Mouse (Mus musculus) kidney, adult 8-10 months (tissue): Measurements from ENCODE around the gene Camsap2.

ENCODE experiments used
- DNase-seq, 2 experiments: peaks; one replicate each; pipeline ENCODE4 v3.0.0; 2022

The Camsap2 gene

GRCm38 (mm10) chr1:136343727-136344126, 2.2 kb downstream of the Camsap2 start:
- DNase-seq: no peak

- no peak for DNase-seq
Observed at GRCm38 (mm10) chr1:136340541-136340940, 5.4 kb downstream of the Camsap2 start.

GRCm38 (mm10) chr1:136334743-136335142, 11.2 kb downstream of the Camsap2 start:
- no peak for DNase-seq

DNA sequence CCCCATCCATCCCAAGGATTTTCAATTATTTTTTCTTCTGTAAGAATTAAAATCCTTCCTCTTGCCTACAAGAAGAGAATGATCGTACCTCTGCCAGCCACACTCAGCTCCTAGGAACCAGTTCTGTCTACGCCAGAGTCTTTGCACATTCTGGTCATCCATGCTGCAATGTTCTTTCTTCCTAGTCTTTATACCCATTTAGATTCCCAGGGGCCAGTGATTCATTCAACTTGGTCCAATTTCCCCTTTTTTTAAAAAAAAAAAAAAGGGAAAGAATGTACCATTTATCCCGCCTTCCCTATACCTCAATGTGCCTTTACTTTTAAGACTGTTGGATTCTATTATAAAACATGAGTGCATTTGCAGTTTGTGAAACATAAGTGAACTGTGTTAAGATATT, 12.4 kb downstream of the Camsap2 start:
- no peak for DNase-seq

DNA sequence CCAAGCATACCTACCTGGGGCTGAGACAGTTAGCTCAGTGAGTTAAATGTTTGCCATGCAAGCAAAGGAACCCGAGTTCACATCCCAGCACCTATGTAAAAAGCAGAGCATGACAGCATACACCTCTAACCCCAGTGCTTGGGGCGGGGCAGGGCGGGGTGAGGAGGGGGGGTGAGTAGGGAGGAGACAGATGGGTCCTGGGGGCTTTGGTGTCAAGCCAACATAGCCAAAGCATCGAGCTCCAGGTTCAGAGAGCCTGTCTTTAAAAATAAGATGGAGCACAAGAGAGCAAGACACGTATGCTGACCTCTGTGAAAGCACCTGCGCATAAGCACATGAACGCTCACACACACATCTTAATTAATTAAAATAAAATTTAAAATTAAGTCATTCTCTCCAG, 12.8 kb downstream of the Camsap2 start:
- DNase-seq: no peak

- DNase-seq: no peak
Observed at GRCm38 (mm10) chr1:136331836-136332235, 14.1 kb downstream of the Camsap2 start.

- DNase-seq: no peak
Observed at GRCm38 (mm10) chr1:136329426-136329825, 16.5 kb downstream of the Camsap2 start.

GRCm38 (mm10) chr1:136328640-136329039, 17.3 kb downstream of the Camsap2 start:
- DNase-seq: no peak

GRCm38 (mm10) chr1:136327638-136328037, 18.3 kb downstream of the Camsap2 start:
- no peak for DNase-seq

- peak in 1 of 2 experiments; percentile 13 for DNase-seq
Observed at GRCm38 (mm10) chr1:136325933-136326332, 20.0 kb downstream of the Camsap2 start.

GRCm38 (mm10) chr1:136322331-136322730, 23.6 kb downstream of the Camsap2 start:
- DNase-seq: no peak

- DNase-seq: no peak
Observed at GRCm38 (mm10) chr1:136316317-136316716, 29.6 kb downstream of the Camsap2 start.

DNA sequence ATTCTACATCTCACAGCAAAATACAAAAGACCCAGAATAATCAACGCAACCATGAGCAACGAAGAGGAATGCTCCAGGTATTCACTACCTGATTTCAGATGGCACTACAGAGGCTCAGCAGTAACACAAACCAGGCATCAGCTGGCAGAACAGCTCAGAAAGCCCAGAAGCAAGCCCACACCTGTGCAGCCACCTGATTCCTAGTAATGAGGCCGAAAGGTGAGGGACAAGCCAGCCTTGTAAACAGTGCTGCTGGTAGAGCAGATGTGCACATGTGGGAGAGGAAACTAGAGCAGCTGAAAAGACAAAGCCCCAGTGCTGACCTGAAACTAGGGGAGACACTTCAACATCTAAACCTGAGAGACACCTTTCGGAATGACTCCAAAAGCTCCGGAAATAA, 36.7 kb downstream of the Camsap2 start:
- DNase-seq: no peak

DNA sequence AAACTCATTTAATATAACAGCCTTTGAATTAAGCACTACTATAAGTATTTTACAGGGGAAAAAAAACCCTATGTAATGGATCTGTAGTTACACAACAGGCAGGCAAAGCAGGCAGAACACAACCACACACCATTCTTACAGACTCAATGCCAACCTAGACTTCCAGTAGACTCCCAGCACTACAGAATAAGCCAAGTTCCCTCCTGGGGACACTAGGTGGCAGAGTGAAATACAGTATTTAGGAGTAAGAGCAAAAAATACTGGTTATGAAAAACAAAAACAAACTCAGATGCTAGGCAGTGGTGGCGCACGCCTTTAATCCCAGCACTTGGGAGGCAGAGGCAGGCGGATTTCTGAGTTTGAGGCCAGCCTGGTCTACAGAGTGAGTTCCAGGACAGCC, 39.5 kb downstream of the Camsap2 start:
- DNase-seq: peak; percentile 24 to 53

- no peak for DNase-seq
Observed at GRCm38 (mm10) chr1:136293961-136294360, 51.9 kb downstream of the Camsap2 start.

DNA sequence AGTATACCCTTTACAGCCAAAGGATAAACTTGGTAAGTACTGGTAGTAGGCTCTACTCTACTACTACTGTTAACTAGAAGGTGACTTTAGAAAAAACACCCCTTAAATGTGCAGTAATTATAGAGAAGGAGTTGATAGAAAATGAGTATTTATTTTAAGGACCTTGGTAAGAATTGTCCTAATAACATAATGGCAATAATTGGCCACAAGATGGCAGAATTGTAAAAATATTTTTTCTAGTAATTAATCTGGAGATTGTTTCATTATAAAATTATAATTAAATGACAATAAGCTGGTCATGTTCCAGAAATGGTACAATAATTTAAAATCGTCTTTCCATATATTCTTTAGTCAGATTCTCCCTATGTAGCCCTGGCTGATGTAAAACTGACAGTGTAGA, 56.1 kb downstream of the Camsap2 start:
- no peak for DNase-seq

DNA sequence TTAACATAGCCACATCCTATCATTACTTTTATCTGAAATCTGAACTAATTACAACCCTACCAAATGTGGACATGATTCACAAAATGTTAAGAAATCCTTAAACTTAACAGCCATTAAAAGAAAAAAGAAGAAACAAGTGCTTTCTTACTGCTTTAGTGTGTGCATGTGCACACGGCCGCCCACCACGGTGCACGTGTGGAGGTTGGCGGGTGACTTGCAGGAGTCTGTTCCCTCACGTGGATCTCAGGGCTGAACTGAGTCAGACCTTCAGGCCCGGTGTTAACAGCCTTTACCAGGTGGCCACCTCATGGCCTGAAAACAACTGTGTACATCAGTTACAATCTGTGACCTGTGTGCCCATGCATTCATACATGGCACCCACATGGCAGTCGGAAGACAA, 68.5 kb downstream of the Camsap2 start:
- no peak for DNase-seq

- no peak for DNase-seq
Observed at GRCm38 (mm10) chr1:136268224-136268623, 77.7 kb downstream of the Camsap2 start.

GRCm38 (mm10) chr1:136266127-136266526, 79.8 kb downstream of the Camsap2 start:
- no peak for DNase-seq

DNA sequence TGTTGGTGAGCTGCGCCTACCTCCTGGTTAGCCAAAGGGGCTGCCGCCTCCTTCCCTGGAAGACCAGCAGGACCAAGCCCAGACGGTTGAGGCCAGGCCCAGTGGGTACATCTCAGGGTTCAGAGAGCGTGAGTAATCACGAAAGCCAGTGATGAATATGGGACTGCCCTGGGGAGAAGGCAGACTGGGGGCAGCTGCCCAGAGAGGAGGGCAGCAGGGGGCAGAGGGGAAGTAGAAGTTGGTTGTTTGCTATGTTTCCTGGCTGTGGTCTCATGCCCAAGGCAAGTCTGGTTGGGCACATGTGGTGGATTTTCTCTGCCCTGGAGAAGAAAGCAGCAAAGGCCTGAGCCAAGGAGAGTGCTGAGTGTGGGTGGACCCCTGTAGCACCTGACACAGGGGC, 82.5 kb downstream of the Camsap2 start:
- no peak for DNase-seq

DNA sequence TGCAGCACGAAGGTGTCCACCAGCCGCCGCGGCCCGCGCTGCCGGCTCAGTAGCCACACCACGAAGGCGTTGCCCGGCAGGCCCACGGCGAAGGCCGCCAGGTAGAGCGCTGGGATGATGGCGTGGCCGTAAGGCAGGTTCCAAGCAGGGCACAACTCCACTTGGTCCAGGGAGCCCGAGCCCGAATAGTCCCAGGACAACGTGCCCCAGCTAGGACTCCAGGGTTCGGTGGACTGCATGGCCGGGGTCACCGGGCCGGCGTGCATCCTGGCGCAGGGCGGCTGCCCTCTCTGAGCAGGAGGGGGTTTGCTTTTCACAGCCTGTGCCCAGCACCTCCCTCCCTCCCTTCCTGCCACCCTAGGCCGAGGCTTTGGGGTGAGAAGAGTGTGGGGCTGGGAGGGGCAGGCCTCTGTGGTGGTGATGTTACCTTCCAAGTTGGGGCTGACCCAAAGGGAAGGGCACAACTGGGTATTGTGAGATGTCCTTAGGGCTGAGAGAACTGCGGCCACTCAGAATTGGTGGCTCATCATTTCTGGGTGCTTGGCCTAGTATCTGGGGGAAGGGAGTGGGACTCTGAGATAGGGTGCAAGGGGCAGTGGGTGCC, 85.2 kb downstream of the Camsap2 start, which contains the start of gene Gpr25:
TSS of gene Gpr25 (minus strand) at position 239 of the 604 bp plus-strand sequence.
- no peak for DNase-seq

- peak; percentile 53 to 56 for DNase-seq
Observed at GRCm38 (mm10) chr1:136259893-136260634, 85.8 kb downstream of the Camsap2 start.

DNA sequence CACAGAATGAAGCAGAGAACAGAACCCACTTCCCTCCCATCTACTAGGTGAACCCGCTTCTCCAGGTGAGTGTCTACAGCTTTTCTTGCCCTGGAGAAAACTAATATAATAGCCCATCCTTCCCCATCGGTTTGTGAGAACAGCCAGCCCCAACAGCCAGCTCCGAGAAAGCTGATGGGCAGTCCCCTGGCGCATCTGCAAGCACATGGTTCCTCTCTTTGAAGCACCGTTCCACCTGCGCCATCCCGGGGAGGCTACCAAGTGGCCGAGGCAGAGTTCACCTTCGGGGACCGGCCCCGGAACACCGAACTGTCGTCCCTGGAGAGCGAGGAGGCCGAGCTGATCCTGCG, 86.4 kb downstream of the Camsap2 start:
- no peak for DNase-seq

DNA sequence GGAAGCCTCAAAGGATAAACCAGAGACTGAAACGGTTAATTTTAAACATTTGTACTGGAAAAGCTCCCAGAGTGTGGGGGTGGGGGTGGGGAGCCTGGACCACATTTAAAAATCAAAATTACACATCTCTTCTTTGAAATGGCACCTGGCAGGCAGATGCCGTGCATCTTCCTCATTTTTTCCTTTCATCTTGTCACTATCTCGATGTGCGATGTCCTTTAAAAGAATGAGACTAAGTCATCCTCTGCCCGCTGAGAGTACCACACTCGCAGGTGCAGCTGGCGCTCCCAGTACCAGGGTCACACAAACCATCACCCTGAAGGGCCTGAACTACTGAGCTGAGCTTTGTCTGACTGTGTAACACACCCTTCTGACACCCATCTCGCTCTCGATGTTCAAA, 87.4 kb downstream of the Camsap2 start:
- no peak for DNase-seq

DNA sequence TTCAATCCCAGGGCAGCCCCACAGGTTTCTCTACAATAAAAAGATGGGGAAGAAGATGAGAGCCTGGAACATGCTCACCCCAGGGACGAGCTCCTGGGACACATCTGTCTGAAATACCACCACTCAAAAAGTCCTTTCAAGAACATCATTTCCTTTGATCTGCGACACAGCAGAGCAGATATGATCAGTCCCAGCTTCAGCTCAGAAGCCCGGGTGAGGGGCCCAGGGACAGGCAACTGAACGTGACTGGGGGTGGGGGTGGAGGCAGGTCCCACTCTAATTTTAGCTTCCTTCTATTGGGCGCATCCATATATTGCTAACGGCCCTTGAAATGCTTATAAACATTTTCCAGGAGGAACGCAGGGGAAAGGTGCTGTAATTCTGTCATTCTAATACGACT, 90.2 kb downstream of the Camsap2 start:
- no peak for DNase-seq
